Mouse (Mus musculus): ENCODE measurements at regions not wholly inside any gene's neighbourhood (a gene's known extent, or its start where the extent isn't known, plus 50 kb on each side); places are given as distances from the start of the nearest gene placed in this dataset.

DNA sequence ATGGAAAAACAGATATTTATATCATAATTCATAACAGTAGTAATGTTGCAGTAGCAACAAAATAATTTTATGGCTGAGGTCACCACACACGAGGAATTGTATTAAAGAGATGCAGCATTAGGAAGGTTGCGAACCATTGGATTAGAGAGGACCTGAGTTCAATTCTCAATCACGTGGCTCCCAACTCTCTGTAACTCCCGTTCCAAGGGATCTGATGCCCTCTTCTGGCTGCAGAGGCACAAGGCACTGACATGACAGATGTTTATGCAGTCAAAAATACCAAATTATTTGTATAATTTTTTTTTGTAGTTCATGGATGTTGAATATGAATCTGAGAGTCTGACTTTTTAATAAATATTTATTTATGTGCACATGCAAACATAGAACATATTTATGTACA lies 51.2 kb upstream of the Spag16 start:
- TF ChIP-seq CTCF (IDR thresholded peaks at IDR 0.05; ENCODE audit: extremely low read depth, insufficient read length, insufficient replicate concordance, low read depth, low read length) = no peak
- TF ChIP-seq POLR2A (IDR thresholded peaks at IDR 0.05; ENCODE audit: low read depth, low read length) = no peak

Measured in small intestine, adult 2 months (tissue).